Mouse (Mus musculus) midbrain, postnatal 0 days (tissue): ENCODE measurements around the gene Sphk1. TPM values are rescaled to one million over a fixed set of nuclear protein-coding genes. Genes with fewer than 3 reads are reported as not detected.

Experiments used
- ATAC-seq: fragments of 200-750 bp; cut with Nextera tagmentation; 2 replicates; pipeline ENCODE4 v1.8.0; 2017; ENCODE audit warnings: moderate number of reproducible peaks, mild to moderate bottlenecking, moderate TSS enrichment, moderate library complexity; ENCODE audit not compliant: low FRiP score
- DNase-seq: peaks from one replicate; pipeline ENCODE4 v3.0.0-alpha.2; 2015; ENCODE audit warnings: low spot score
- H3K27ac ChIP-seq: fragments of 300-500 bp; sonication (generic); 2 replicates; pipeline ENCODE4 v1.5.1; 2014; ENCODE audit warnings: low read depth, mild to moderate bottlenecking, low read length, mixed read lengths
- H3K27me3 ChIP-seq: fragments of 300-500 bp; sonication (generic); 2 replicates; pipeline ENCODE4 v1.6.1; 2014; ENCODE audit warnings: low read length, control low read depth, mixed read lengths; ENCODE audit not compliant: insufficient read depth
- H3K36me3 ChIP-seq: fragments of 300-500 bp; sonication (generic); 2 replicates; pipeline ENCODE4 v1.6.1; 2014; ENCODE audit warnings: low read length, control low read depth, mixed read lengths; ENCODE audit not compliant: insufficient read depth
- H3K4me1 ChIP-seq: fragments of 300-500 bp; sonication (generic); 2 replicates; pipeline ENCODE4 v1.6.1; 2014; ENCODE audit warnings: mild to moderate bottlenecking, control low read depth, antibody characterized with exemption, low read length, mixed read lengths; ENCODE audit not compliant: insufficient read depth
- H3K4me2 ChIP-seq: fragments of 300-500 bp; sonication (generic); 2 replicates; pipeline ENCODE4 v1.6.1; 2014; ENCODE audit warnings: low read depth, mild to moderate bottlenecking, low read length, mixed read lengths; ENCODE audit not compliant: poor library complexity, severe bottlenecking
- H3K4me3 ChIP-seq: fragments of 300-500 bp; sonication (generic); 2 replicates; pipeline ENCODE4 v1.5.1; 2014; ENCODE audit warnings: low read depth, mild to moderate bottlenecking, low read length, moderate library complexity
- H3K9ac ChIP-seq: fragments of 300-500 bp; sonication (generic); replicated peaks from 2 replicates; pipeline ENCODE4 v1.6.1; 2014; ENCODE audit warnings: mild to moderate bottlenecking, low read length, moderate library complexity, mixed read lengths; ENCODE audit not compliant: poor library complexity, severe bottlenecking
- H3K9me3 ChIP-seq: fragments of 300-500 bp; sonication (generic); 2 replicates; pipeline ENCODE4 v1.6.1; 2016; ENCODE audit warnings: low read length, control low read depth
- CTCF ChIP-seq: IDR thresholded peaks from 2 replicates; pipeline ENCODE4 v1.5.1; 2016; ENCODE audit warnings: antibody characterized with exemption, mild to moderate bottlenecking
- WGBS: fragments of 180-500 bp; shearing (Covaris S2); extraction: QIAGEN DNeasy Blood & Tissue Kit; methylation state at CpG from one replicate; pipeline ENCODE4 v1.1.7; 2014; 5-methylcytosine and 5-hydroxymethylcytosine counted together
- polyA plus RNA-seq: library from polyadenylated mRNA; unstranded; fragments of >200 nt; fragmentation: Nextera tagmentation; extraction: Ambion mirVana; gene quantifications from 2 replicates; pipeline ENCODE4 v1.2.1, GENCODE M21; 2015
- total RNA-seq: library from RNA; depleted of rRNA; stranded (reverse); fragments of >200 nt; gene quantifications from 2 replicates; pipeline ENCODE4 v1.2.3, GENCODE M21; 2014

Gene Sphk1
- total and polyA plus RNA-seq, 2 experiments from 2014 or later: 9.3 to 12.4 TPM

GRCm38 (mm10) chr11:116512154-116512553 lies 18.6 kb upstream of the Sphk1 start:
- no peaks in the 10 kb centered on the region for H3K9me3 ChIP-seq
- no peak for TF ChIP-seq CTCF
- H3K4me2 ChIP-seq: no peak overlapping the region
- H3K4me3 ChIP-seq: no peak overlapping the region
- DNase-seq: no peak
- H3K27me3 ChIP-seq: no peaks in the 10 kb centered on the region
- no peak overlapping the region for H3K27ac ChIP-seq
- ATAC-seq: no peak
- H3K9ac ChIP-seq: no peak overlapping the region
- no peaks in the 10 kb centered on the region for H3K36me3 ChIP-seq
- H3K4me1 ChIP-seq: peaks cover 6% of the 10 kb centered on the region; the same call in 1 of the 2 replicates
- 96% methylated on average over 7 of the region's 7 CpGs for WGBS

DNA sequence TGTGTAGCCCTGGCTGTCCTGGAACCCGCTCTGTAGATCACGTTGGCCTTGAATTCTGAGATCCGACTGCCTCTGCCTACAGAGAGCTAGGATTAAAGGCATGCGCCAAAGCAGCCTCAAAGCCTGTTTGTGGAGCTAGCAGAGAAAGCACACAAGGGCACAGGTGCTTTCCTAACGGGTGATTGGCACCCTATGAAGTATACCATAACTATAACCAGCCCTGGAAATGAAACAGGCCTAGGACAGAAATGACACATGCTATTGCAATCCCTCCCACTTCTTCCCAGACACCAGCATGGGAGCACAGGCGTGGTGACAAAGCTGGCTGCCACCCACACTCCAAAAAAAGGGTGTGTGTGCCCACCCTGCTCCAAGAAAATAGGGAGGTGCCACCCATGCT lies 17.7 kb upstream of the Sphk1 start:
- WGBS: 81% methylated on average over 6 of the region's 6 CpGs
- Histone ChIP-seq H3K4me2 (no peak overlapping the region), H3K27me3 (no peaks in the 10 kb centered on the region), H3K9ac (no peak overlapping the region), H3K4me1 (peaks cover 6% of the 10 kb centered on the region; the same call in 1 of the 2 replicates), H3K9me3 (no peaks in the 10 kb centered on the region), H3K36me3 (no peaks in the 10 kb centered on the region), H3K4me3 (no peak overlapping the region), H3K27ac (no peak overlapping the region)
- DNase-seq (no peak), ATAC-seq (no peak)
- TF ChIP-seq CTCF: no peak

- Histone ChIP-seq H3K9me3 (no peaks in the 10 kb centered on the region), H3K9ac (no peak overlapping the region), H3K4me1 (peaks cover 6% of the 10 kb centered on the region; the same call in 1 of the 2 replicates), H3K4me2 (no peak overlapping the region), H3K27me3 (no peaks in the 10 kb centered on the region), H3K27ac (no peak overlapping the region), H3K36me3 (no peaks in the 10 kb centered on the region), H3K4me3 (no peak overlapping the region)
- no peak for DNase-seq
- WGBS: 74% methylated on average over 4 of the region's 4 CpGs
- no peak for TF ChIP-seq CTCF
- no peak for ATAC-seq
Observed at GRCm38 (mm10) chr11:116513531-116514038, 17.1 kb upstream of the Sphk1 start.

DNA sequence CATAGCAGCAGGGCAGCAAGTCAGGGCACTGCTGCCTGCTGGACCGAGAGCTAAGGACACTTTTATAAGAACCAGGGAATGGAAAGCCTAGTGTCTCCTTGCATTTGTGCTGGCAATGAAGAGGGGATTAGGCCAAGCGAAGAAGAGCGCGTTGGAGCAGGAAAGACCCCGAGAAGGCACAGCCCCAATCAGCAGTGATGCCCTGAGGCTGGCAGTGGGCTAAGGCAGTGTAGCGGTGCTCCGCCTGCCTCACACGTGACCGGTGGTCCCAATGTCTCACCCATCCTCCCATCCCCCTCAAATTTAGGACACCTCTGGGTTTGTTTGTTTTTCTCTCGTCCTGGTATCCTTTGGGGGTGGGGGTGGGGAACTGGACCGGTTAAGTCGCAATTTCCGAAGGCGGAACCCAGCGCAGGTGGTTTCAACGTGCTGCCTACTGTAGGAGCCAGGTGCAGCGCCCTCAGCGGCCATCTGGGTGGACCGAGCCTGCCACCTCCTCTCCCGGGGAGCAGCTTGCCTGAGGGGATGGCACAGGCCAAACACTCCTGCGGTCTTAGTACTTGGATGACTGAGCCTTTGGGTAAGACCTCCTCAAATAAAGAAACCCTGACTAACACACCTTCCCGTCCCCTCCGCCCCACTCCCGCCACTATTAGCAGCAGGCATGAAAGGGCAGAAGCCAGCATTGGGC lies 15.2 kb upstream of the Sphk1 start:
- ATAC-seq (no peak), DNase-seq (no peak)
- TF ChIP-seq CTCF: 0 out of 2 replicates have a peak, but pooled peaks have one; percentile 28
- Histone ChIP-seq H3K4me2 (peak overlapping the region; percentile 18), H3K4me3 (no peak overlapping the region), H3K27ac (no peak overlapping the region), H3K9me3 (no peaks in the 10 kb centered on the region), H3K4me1 (peaks cover 6% of the 10 kb centered on the region; the same call in 1 of the 2 replicates), H3K36me3 (no peaks in the 10 kb centered on the region), H3K27me3 (no peaks in the 10 kb centered on the region), H3K9ac (no peak overlapping the region)
- WGBS: 13% methylated on average over 24 of the region's 24 CpGs

GRCm38 (mm10) chr11:116518482-116518881 lies 12.2 kb upstream of the Sphk1 start:
- ATAC-seq (no peak), DNase-seq (no peak)
- Histone ChIP-seq H3K4me1 (peaks cover 6% of the 10 kb centered on the region; the same call in 1 of the 2 replicates), H3K4me2 (no peak overlapping the region), H3K27ac (no peak overlapping the region), H3K9ac (no peak overlapping the region), H3K36me3 (no peaks in the 10 kb centered on the region), H3K9me3 (no peaks in the 10 kb centered on the region), H3K27me3 (no peaks in the 10 kb centered on the region), H3K4me3 (no peak overlapping the region)
- 80% methylated on average over 8 of the region's 8 CpGs for WGBS
- TF ChIP-seq CTCF: no peak

DNA sequence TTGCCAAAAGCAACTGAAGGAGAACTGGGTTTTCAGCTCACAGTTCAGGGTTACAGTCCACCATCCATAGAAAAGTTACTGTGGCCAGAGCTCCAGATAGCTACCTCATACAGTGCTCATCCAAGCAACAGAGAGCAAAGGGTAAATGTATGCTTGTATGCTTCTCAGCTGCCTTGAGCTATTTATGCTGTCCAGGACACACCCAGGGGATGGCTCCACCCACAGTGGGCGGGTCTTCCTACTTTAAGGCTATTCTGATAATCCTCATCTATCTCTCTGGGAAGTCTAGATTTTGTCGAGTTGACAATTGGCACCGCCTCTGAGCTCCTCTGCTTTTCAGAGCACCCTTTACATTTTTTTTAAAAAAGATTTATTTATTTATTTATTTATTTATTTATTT lies 9.6 kb upstream of the Sphk1 start:
- no peaks in the 10 kb centered on the region for H3K9me3 ChIP-seq
- no peak overlapping the region for H3K9ac ChIP-seq
- H3K36me3 ChIP-seq: no peaks in the 10 kb centered on the region
- H3K27ac ChIP-seq: no peak overlapping the region
- H3K27me3 ChIP-seq: no peaks in the 10 kb centered on the region
- no peak for TF ChIP-seq CTCF
- H3K4me2 ChIP-seq: no peak overlapping the region
- H3K4me3 ChIP-seq: no peak overlapping the region
- no peaks in the 10 kb centered on the region for H3K4me1 ChIP-seq
- no peak for ATAC-seq
- no peak for DNase-seq
- 57% methylated on average over 3 of the region's 3 CpGs for WGBS
